Mouse (Mus musculus) bone marrow macrophage, adult 2 months (primary cell): Measurements from ENCODE around the gene Krt8.

Experiments
- CTCF ChIP-seq: IDR thresholded peaks from 2 replicates; pipeline ENCODE4 v1.5.1; 2012; ENCODE audit warnings: low read depth, mild to moderate bottlenecking, low read length, moderate library complexity
- POLR2A ChIP-seq: IDR thresholded peaks from 2 replicates; pipeline ENCODE4 v1.6.1; 2012; ENCODE audit warnings: mild to moderate bottlenecking, low read depth, low read length, borderline replicate concordance

DNA sequence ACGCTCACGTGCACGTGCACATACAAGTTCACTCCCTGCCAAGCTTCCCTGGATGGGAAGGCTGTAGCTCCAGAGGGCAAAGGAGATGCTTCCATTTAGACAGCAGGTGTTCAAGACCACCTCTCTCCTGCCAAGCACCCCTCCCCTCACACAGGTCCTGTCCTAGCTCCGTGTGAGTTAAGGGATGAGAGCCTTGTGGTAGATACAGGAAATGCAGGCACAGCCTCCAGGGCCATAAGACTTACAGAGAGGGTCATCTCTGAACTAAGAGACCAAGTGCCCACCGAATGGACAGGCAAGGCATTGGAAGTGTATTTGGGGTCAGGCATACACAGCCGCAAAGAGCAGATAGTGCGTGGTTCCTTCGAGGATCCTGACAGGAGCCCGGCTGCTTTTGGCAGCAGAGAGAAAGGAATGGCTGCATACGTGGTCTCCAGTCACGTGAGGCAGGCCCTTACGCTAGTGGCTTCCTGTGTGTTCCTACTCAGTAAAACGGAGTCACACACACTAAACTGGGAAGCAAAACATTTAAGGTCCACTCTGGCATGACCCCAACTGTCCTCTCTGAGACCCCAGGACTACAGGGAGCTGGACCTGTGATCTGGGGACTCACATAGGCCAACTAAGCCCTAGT lies 20.9 kb downstream of the Krt8 start:
- TF ChIP-seq POLR2A, result no peak
- TF ChIP-seq CTCF, result no peak
